Mouse (Mus musculus) forebrain, embryonic 14.5 days (tissue): ENCODE data around the gene Sh2d2a. TPM values are rescaled to one million over a fixed set of nuclear protein-coding genes. Genes with fewer than 3 reads are reported as not detected.

Experiments used
- ATAC-seq: fragments of 200-750 bp; cut with Nextera tagmentation; 2 replicates; pipeline ENCODE4 v1.8.0; 2017; ENCODE audit warnings: mild to moderate bottlenecking, moderate library complexity
- DNase-seq: peaks from one replicate; pipeline ENCODE4 v3.0.0-alpha.2; 2015; ENCODE audit warnings: low spot score
- H3K27ac ChIP-seq: fragments of 300-500 bp; sonication (generic); 2 replicates; pipeline ENCODE4 v1.5.1; 2014; ENCODE audit warnings: low read depth, mild to moderate bottlenecking, control low read depth, low read length, moderate library complexity
- H3K27me3 ChIP-seq: fragments of 300-500 bp; sonication (generic); replicated peaks from 2 replicates; pipeline ENCODE4 v1.6.1; 2014; ENCODE audit warnings: low read length, control low read depth, mixed read lengths; ENCODE audit not compliant: control insufficient read depth, insufficient read depth
- H3K36me3 ChIP-seq: fragments of 300-500 bp; sonication (generic); 2 replicates; pipeline ENCODE4 v1.6.1; 2014; ENCODE audit warnings: low read length, control low read depth; ENCODE audit not compliant: control insufficient read depth, insufficient read depth
- H3K4me1 ChIP-seq: fragments of 300-500 bp; sonication (generic); 2 replicates; pipeline ENCODE4 v1.6.1; 2014; ENCODE audit warnings: antibody characterized with exemption, low read length, control low read depth; ENCODE audit not compliant: control insufficient read depth, insufficient read depth
- H3K4me2 ChIP-seq: fragments of 300-500 bp; sonication (generic); 2 replicates; pipeline ENCODE4 v1.6.1; 2014; ENCODE audit warnings: mild to moderate bottlenecking, control low read depth, low read length
- H3K4me3 ChIP-seq: fragments of 300-500 bp; sonication (generic); 2 replicates; pipeline ENCODE4 v1.5.1; 2014; ENCODE audit warnings: low read depth, low read length, control low read depth
- H3K9ac ChIP-seq: fragments of 300-500 bp; sonication (generic); 2 replicates; pipeline ENCODE4 v1.6.1; 2014; ENCODE audit warnings: mild to moderate bottlenecking, low read length, control low read depth, moderate library complexity
- H3K9me3 ChIP-seq: fragments of 300-500 bp; sonication (generic); replicated peaks from 2 replicates; pipeline ENCODE4 v1.6.1; 2016; ENCODE audit warnings: low read length, control low read depth, mixed read lengths; ENCODE audit not compliant: control insufficient read depth
- WGBS: fragments of 180-500 bp; shearing (Covaris S2); extraction: QIAGEN DNeasy Blood & Tissue Kit; methylation state at CpG from one replicate; pipeline ENCODE4 v1.1.7; 2014; 5-methylcytosine and 5-hydroxymethylcytosine counted together
- polyA plus RNA-seq: library from polyadenylated mRNA; unstranded; fragments of >200 nt; fragmentation: Nextera tagmentation; extraction: Ambion mirVana; gene quantifications from 2 replicates; pipeline ENCODE4 v1.2.1, GENCODE M21; 2014

Gene Sh2d2a
- polyA plus RNA-seq = not detected in 2 replicates

- Histone ChIP-seq H3K9me3 (no peaks in the 10 kb centered on the region), H3K4me3 (no peak within 1 kb of the TSS), H3K36me3 (no peaks in the 10 kb centered on the region), H3K4me1 (no peaks in the 10 kb centered on the region), H3K4me2 (no peak within 1 kb of the TSS), H3K27ac (no peak within 1 kb of the TSS), H3K9ac (no peak within 1 kb of the TSS), H3K27me3 (no peaks in the 10 kb centered on the region)
- ATAC-seq (no peak), DNase-seq (no peak)
- WGBS = 88% methylated on average over 7 of the region's 7 CpGs
These were observed at the start of gene Sh2d2a for GRCm38 (mm10) chr3:87846650-87847110. TSS of gene Sh2d2a (plus strand) at chr3:87846755.

- no peak for DNase-seq
- H3K27me3 ChIP-seq = peaks cover 52% of the 10 kb centered on the region
These were observed 44.9 kb upstream of the Sh2d2a start for GRCm38 (mm10) chr3:87801681-87802080.

GRCm38 (mm10) chr3:87804038-87804677 is 42.4 kb upstream of the Sh2d2a start:
- 0 out of 2 replicates have a peak overlapping the region, but pooled peaks have one; percentile 7 for H3K4me3 ChIP-seq
- no peaks in the 10 kb centered on the region for H3K36me3 ChIP-seq
- H3K4me2 ChIP-seq = peak overlapping the region; percentile 43
- H3K9ac ChIP-seq = 0 out of 2 replicates have a peak overlapping the region, but pooled peaks have one; percentile 8
- DNase-seq = no peak
- H3K9me3 ChIP-seq = no peaks in the 10 kb centered on the region
- peaks cover 4% of the 10 kb centered on the region; the same call in 1 of the 2 replicates for H3K4me1 ChIP-seq
- H3K27me3 ChIP-seq = peaks cover 43% of the 10 kb centered on the region
- ATAC-seq = no peak
- no peak overlapping the region for H3K27ac ChIP-seq
- 1% methylated on average over 26 of the region's 26 CpGs for WGBS

More at GRCm38 (mm10) chr3:87801681-87802080, 44.9 kb upstream of the Sh2d2a start:
- Histone ChIP-seq H3K27ac (no peak overlapping the region), H3K9me3 (no peaks in the 10 kb centered on the region), H3K9ac (no peak overlapping the region), H3K4me3 (no peak overlapping the region), H3K4me1 (peaks cover 7% of the 10 kb centered on the region; the same call in 1 of the 2 replicates), H3K4me2 (no peak overlapping the region), H3K36me3 (no peaks in the 10 kb centered on the region)
- ATAC-seq = no peak
- 66% methylated on average over 5 of the region's 5 CpGs for WGBS

- Histone ChIP-seq H3K27me3 (peaks cover 43% of the 10 kb centered on the region), H3K9me3 (no peaks in the 10 kb centered on the region), H3K4me1 (0 out of 2 replicates have a peak, but pooled peaks cover 3% of the 10 kb centered on the region), H3K27ac (no peak overlapping the region), H3K9ac (no peak overlapping the region), H3K4me2 (peak overlapping the region; percentile 26; the same call in 1 of the 2 replicates), H3K4me3 (peak overlapping the region; percentile 5; the same call in 1 of the 2 replicates), H3K36me3 (no peaks in the 10 kb centered on the region)
- 6% methylated on average over 28 of the region's 28 CpGs for WGBS
- ATAC-seq = no peak
- DNase-seq = no peak
These were observed 37.1 kb upstream of the Sh2d2a start for GRCm38 (mm10) chr3:87809322-87809962.

GRCm38 (mm10) chr3:87811297-87811696 is 35.3 kb upstream of the Sh2d2a start:
- no peaks in the 10 kb centered on the region for H3K36me3 ChIP-seq
- no peak overlapping the region for H3K9ac ChIP-seq
- H3K4me3 ChIP-seq = no peak overlapping the region
- DNase-seq = no peak
- no peak for ATAC-seq
- H3K27ac ChIP-seq = no peak overlapping the region
- no peak overlapping the region for H3K4me2 ChIP-seq
- peaks cover 33% of the 10 kb centered on the region for H3K27me3 ChIP-seq
- 0 out of 2 replicates have a peak, but pooled peaks cover 3% of the 10 kb centered on the region for H3K4me1 ChIP-seq
- WGBS = 84% methylated on average over 8 of the region's 8 CpGs
- H3K9me3 ChIP-seq = no peaks in the 10 kb centered on the region

- H3K9me3 ChIP-seq = no peaks in the 10 kb centered on the region
- ATAC-seq = no peak
- H3K4me3 ChIP-seq = no peak overlapping the region
- peaks cover 33% of the 10 kb centered on the region for H3K27me3 ChIP-seq
- no peak overlapping the region for H3K9ac ChIP-seq
- no peak for DNase-seq
- H3K27ac ChIP-seq = no peak overlapping the region
- H3K4me1 ChIP-seq = 0 out of 2 replicates have a peak, but pooled peaks cover 3% of the 10 kb centered on the region
- no peaks in the 10 kb centered on the region for H3K36me3 ChIP-seq
- no peak overlapping the region for H3K4me2 ChIP-seq
- 81% methylated on average over 4 of the region's 4 CpGs for WGBS
These were observed 34.1 kb upstream of the Sh2d2a start for GRCm38 (mm10) chr3:87812413-87812812.

- Histone ChIP-seq H3K27ac (no peak overlapping the region), H3K4me1 (0 out of 2 replicates have a peak, but pooled peaks cover 3% of the 10 kb centered on the region), H3K9me3 (no peaks in the 10 kb centered on the region), H3K4me2 (no peak overlapping the region), H3K27me3 (peaks cover 32% of the 10 kb centered on the region), H3K9ac (no peak overlapping the region), H3K4me3 (no peak overlapping the region), H3K36me3 (no peaks in the 10 kb centered on the region)
- no peak for DNase-seq
- no peak for ATAC-seq
- 70% methylated on average over 10 of the region's 10 CpGs for WGBS
These were observed 33.7 kb upstream of the Sh2d2a start for GRCm38 (mm10) chr3:87812873-87813272.

- H3K27me3 ChIP-seq = peaks cover 2% of the 10 kb centered on the region
- 71% methylated on average over 6 of the region's 6 CpGs for WGBS
- DNase-seq (no peak), ATAC-seq (no peak; the same call in 1 of the 2 replicates)
- no peaks in the 10 kb centered on the region for H3K36me3 ChIP-seq
- no peak overlapping the region for H3K4me3 ChIP-seq
- H3K27ac ChIP-seq = no peak overlapping the region
- no peaks in the 10 kb centered on the region for H3K4me1 ChIP-seq
- peak overlapping the region; percentile 4; the same call in 1 of the 2 replicates for H3K4me2 ChIP-seq
- H3K9me3 ChIP-seq = no peaks in the 10 kb centered on the region
- H3K9ac ChIP-seq = no peak overlapping the region
These were observed 30.4 kb upstream of the Sh2d2a start for GRCm38 (mm10) chr3:87816166-87816565.
